Mouse (Mus musculus) layer of hippocampus, adult 8-10 months (tissue): Measurements from ENCODE around the gene Marveld2. TPM values are rescaled to one million over a fixed set of nuclear protein-coding genes. Genes with fewer than 3 reads are reported as not detected.

Experiments used
- DNase-seq, 2 experiments: peaks; one replicate each; pipeline ENCODE4 v3.0.0; 2022; ENCODE audit warnings: low spot score in 2 of 2
- total RNA-seq, 4 experiments: library from RNA; stranded (reverse); gene quantifications; 2 replicates each; pipeline ENCODE4 v1.2.4; 2022

Gene Marveld2
- total RNA-seq, result 1 to 10 TPM; 1.5 to 2.3 (median 1.5) TPM

GRCm38 (mm10) chr13:100616181-100617087 lies at the start of gene Marveld2:
Gene Marveld2 (minus strand): TSS chr13:100616971.
- peak in 1 of 2 experiments; percentile 19 for DNase-seq

- peak in 1 of 2 experiments; percentile 38 for DNase-seq
These were observed 43.2 kb upstream of the Marveld2 start for GRCm38 (mm10) chr13:100659864-100660456.

- DNase-seq, result no peak
These were observed 41.3 kb upstream of the Marveld2 start for GRCm38 (mm10) chr13:100658091-100658490.

- no peak for DNase-seq
These were observed 34.8 kb upstream of the Marveld2 start, which contains the start of gene Taf9 for GRCm38 (mm10) chr13:100651439-100652186. Gene Taf9 (plus strand): TSS chr13:100651579.

GRCm38 (mm10) chr13:100650550-100651438 lies 34.0 kb upstream of the Marveld2 start, which contains the start of the genes Ak6 and Rad17:
Gene Ak6 (plus strand): TSS chr13:100650979.
Gene Rad17 (minus strand): TSS chr13:100651051.
- peak; percentile 88 to 95 for DNase-seq

GRCm38 (mm10) chr13:100648223-100648622 lies 31.5 kb upstream of the Marveld2 start:
- no peak for DNase-seq

GRCm38 (mm10) chr13:100642471-100643209 lies 25.9 kb upstream of the Marveld2 start:
- DNase-seq, result no peak

DNA sequence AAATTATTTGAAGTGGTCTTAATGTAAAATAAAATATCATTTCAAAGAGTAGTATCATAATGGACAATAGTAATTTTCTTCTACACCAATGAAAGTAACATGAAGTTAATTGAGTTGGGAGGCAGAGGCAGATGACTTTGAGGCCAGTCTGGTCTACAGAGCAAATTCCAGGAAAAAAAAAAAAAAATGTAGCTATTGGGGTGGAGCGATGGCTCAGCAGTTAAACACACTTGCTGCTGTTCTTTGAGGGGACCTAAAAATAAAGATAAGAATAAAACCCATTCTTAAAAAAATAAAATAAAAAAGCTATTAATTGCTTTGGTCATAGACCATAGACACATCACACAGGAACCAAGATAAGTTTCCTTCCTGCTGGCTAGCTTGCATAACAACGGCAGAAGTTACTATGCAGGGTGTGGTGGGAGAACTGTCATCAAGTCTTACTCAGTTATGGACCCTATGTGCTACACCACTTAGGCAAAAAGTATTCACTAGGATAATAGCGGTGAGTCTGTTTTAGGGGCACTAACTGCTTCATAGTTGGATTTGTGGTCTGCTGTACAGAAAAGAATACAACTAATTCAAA lies 17.4 kb upstream of the Marveld2 start:
- no peak for DNase-seq

GRCm38 (mm10) chr13:100622241-100622640 lies 5.5 kb upstream of the Marveld2 start:
- no peak for DNase-seq

- DNase-seq, result no peak
These were observed 812 bp upstream of the Marveld2 start for GRCm38 (mm10) chr13:100617583-100617982.

GRCm38 (mm10) chr13:100612903-100613302 lies 3.9 kb downstream of the Marveld2 start:
- DNase-seq, result no peak

DNA sequence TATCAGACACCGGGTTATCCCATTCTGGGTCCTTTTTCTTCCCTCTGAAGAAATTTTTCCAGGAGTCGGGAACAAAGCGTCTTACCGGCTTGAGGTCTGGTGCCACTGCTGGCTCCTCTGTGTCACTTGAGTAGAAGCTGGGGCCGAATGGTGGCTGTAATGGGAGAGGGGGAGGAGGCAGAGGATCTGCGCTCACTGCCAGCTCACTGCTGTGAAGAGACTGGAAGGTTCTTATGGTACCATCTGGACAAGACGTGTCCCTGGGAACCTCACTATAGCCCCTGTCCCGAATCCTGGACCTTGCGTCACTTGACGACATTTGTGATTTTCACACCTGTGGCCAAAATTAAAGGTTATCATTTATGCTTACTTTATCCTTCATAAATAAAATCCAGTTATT lies 4.5 kb downstream of the Marveld2 start:
- no peak for DNase-seq

- no peak for DNase-seq
These were observed 5.5 kb downstream of the Marveld2 start for GRCm38 (mm10) chr13:100611266-100611665.

GRCm38 (mm10) chr13:100607756-100608155 lies 9.0 kb downstream of the Marveld2 start:
- no peak for DNase-seq

DNA sequence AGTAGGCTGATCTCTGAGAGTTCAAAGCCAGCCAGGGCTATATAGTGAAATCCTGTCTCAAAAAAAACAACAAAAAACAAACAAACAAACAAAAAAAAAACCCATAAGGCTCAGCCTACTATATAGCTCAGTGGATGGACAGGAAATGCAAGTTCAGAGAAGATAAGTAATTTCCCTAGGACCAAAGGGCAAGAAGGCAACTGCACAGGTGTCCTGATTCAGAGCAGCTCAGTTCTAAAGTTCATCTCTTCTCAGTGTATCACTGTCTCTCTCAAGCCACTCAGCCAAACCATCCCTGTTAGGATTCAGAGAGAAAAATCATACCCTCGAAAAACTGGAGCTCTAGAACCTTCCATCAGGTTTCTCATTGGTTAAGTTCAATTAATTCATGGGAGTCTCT lies 10.9 kb downstream of the Marveld2 start:
- no peak for DNase-seq

GRCm38 (mm10) chr13:100603738-100604095 lies 13.1 kb downstream of the Marveld2 start:
- DNase-seq, result no peak

GRCm38 (mm10) chr13:100603031-100603737 lies 13.6 kb downstream of the Marveld2 start:
- no peak for DNase-seq

DNA sequence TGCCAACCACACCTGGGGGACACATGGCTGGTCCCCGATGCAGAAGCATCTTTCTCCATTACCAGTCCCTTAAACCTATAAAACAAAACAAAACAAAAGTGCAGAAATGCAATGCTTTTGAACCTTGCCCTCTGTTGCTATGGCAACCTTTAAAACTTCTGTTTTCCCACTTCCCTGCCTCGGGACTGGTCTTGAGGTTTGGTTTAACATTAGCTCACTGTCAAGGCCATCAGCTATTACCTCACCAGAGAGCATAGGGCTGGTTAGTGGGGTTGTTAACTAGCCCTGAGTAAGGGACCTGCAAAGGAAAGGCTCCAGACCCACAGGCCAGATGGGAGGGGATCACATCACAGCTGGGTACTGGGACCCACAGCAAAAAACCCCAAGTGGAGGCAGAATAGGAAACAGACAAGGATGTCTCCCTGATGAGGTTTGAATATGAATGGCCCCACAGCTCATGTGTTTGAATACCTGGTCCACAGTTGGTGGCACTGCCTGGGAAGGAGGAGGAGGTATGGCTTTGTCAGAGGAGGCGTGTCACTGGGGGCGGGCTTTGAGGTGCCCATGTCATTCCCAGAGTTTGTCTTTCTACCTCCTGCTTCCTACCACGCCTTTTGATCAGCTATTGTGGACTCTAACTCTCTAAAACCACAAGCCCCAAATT lies 14.4 kb downstream of the Marveld2 start:
- DNase-seq, result no peak
